ENCODE assay signal across 16 mouse cellular contexts in genomic region chr7:27197136-27197535, GRCm38 (mm10). TPM values are rescaled to one million over a fixed set of nuclear protein-coding genes. Genes with fewer than 3 reads are reported as not detected.
A peak's percentile ranks its signal among the peaks of the same experiment; 100 is the strongest.
DNase-seq lines count a peak whose midpoint lies in the region; ATAC-seq and TF ChIP-seq lines count a peak whose summit lies in the region.
"Had no signal": no experiment of that assay in that cellular context is flagged by ENCODE, and none has a peak within 500 bp of the region (broad histone marks: within the 10 kb centered on the region; RNA-seq: fewer than 3 reads in every experiment).

No protein-coding gene starts in this region.

- H3K27ac ChIP-seq in heart, adult 2 months = peak overlapping the region; percentile 65
- H3K27ac ChIP-seq in heart, embryonic 11.5 days (ENCODE audit: low read depth, low read length) = no peak overlapping the region
- 0 out of 2 replicates have a peak overlapping the region, but pooled peaks have one; percentile 17 for H3K27ac ChIP-seq in midbrain, embryonic 10.5 days (replicated peaks)
- no peak overlapping the region for H3K27ac ChIP-seq in midbrain, embryonic 15.5 days
- no peak overlapping the region for H3K27ac ChIP-seq in embryonic facial prominence, embryonic 12.5 days

- no peak overlapping the region for H3K4me3 ChIP-seq in heart, adult 2 months
- H3K4me3 ChIP-seq in heart, embryonic 11.5 days (ENCODE audit: low read depth, low read length) = no peak overlapping the region
- H3K4me3 ChIP-seq in midbrain, embryonic 10.5 days = peak overlapping the region; percentile 73; the same call in 1 of the 2 replicates
- H3K4me3 ChIP-seq in midbrain, embryonic 15.5 days = no peak overlapping the region
- no peak overlapping the region for H3K4me3 ChIP-seq in embryonic facial prominence, embryonic 12.5 days
- peak overlapping the region; percentile 80 for H3K4me3 ChIP-seq in myocyte

- TF ChIP-seq POLR2A in heart, adult 2 months (IDR thresholded peaks at IDR 0.05; ENCODE audit: insufficient read depth, low read depth, low read length) = no peak
- TF ChIP-seq POLR2A in myocyte (IDR thresholded peaks at IDR 0.05; ENCODE audit: insufficient read length, low read depth) = no peak

- H3K9ac ChIP-seq in heart, adult 2 months (ENCODE audit: low read depth, low read length) = no peak overlapping the region
- no peak overlapping the region for H3K9ac ChIP-seq in heart, embryonic 11.5 days (ENCODE audit: low read depth, low read length)
- no peak overlapping the region for H3K9ac ChIP-seq in midbrain, embryonic 15.5 days
- no peak overlapping the region for H3K9ac ChIP-seq in embryonic facial prominence, embryonic 12.5 days

- TF ChIP-seq CTCF in heart, adult 2 months (IDR thresholded peaks at IDR 0.05) = no peak

- H3K9me3 ChIP-seq in heart, embryonic 11.5 days (replicated peaks; ENCODE audit: control insufficient read depth, low read length) = no peaks in the 10 kb centered on the region
- no peaks in the 10 kb centered on the region for H3K9me3 ChIP-seq in midbrain, embryonic 10.5 days (replicated peaks)
- H3K9me3 ChIP-seq in midbrain, embryonic 15.5 days = no peaks in the 10 kb centered on the region
- no peaks in the 10 kb centered on the region for H3K9me3 ChIP-seq in embryonic facial prominence, embryonic 12.5 days
- H3K9me3 ChIP-seq: hindbrain, embryonic 12.5 days had no signal

- intact Hi-C loops in heart, adult 2 months (cut with DNase I) = no loop called here

- H3K27me3 ChIP-seq in heart, adult 2 months (ENCODE audit: control insufficient read depth, insufficient read depth, low read length) = no peaks in the 10 kb centered on the region
- no peaks in the 10 kb centered on the region for H3K27me3 ChIP-seq in heart, embryonic 11.5 days (ENCODE audit: control insufficient read depth, insufficient read depth, low read length)
- H3K27me3 ChIP-seq in midbrain, embryonic 10.5 days (ENCODE audit: low read depth, poor library complexity, severe bottlenecking) = no peaks in the 10 kb centered on the region
- no peaks in the 10 kb centered on the region for H3K27me3 ChIP-seq in midbrain, embryonic 15.5 days (replicated peaks)
- no peaks in the 10 kb centered on the region for H3K27me3 ChIP-seq in embryonic facial prominence, embryonic 12.5 days
- H3K27me3 ChIP-seq in myocyte (ENCODE audit: control insufficient read depth, insufficient read depth, insufficient read length) = no peaks in the 10 kb centered on the region
- H3K27me3 ChIP-seq: hindbrain, embryonic 12.5 days had no signal

- no peak overlapping the region for H3ac ChIP-seq in myocyte (ENCODE audit: control insufficient read depth, insufficient read length)

- H3K4me2 ChIP-seq in heart, embryonic 11.5 days = no peak overlapping the region
- H3K4me2 ChIP-seq in midbrain, embryonic 15.5 days = no peak overlapping the region
- H3K4me2 ChIP-seq in embryonic facial prominence, embryonic 12.5 days (replicated peaks) = peak overlapping the region; percentile 57; the same call in 1 of the 2 replicates
- no peak overlapping the region for H3K4me2 ChIP-seq in myocyte (ENCODE audit: low read depth)

- no peak for ATAC-seq in heart, embryonic 11.5 days (replicated peaks; ENCODE audit: insufficient number of reproducible peaks, low FRiP score, low TSS enrichment)
- no peak for ATAC-seq in midbrain, embryonic 15.5 days (replicated peaks)
- ATAC-seq in embryonic facial prominence, embryonic 12.5 days (ENCODE audit: insufficient number of reproducible peaks, insufficient read depth, low FRiP score, low TSS enrichment) = no peak

- H3K4me1 ChIP-seq in heart, adult 2 months (ENCODE audit: control insufficient read depth, insufficient read depth, low read length) = peaks cover 7% of the 10 kb centered on the region
- H3K4me1 ChIP-seq in heart, embryonic 11.5 days (ENCODE audit: control insufficient read depth, insufficient read depth, low read length) = peaks cover 8% of the 10 kb centered on the region
- H3K4me1 ChIP-seq in midbrain, embryonic 10.5 days = peaks cover 25% of the 10 kb centered on the region
- H3K4me1 ChIP-seq in midbrain, embryonic 15.5 days = peaks cover 34% of the 10 kb centered on the region
- H3K4me1 ChIP-seq in embryonic facial prominence, embryonic 12.5 days = peaks cover 19% of the 10 kb centered on the region

- WGBS in heart, adult 2 months = 83% methylated on average over 3 of the region's 3 CpGs
- WGBS in heart, embryonic 11.5 days (ENCODE audit: insufficient replicate concordance) = 78% methylated on average over 3 of the region's 3 CpGs
- 92% methylated on average over 3 of the region's 3 CpGs for WGBS in midbrain, embryonic 10.5 days
- WGBS in midbrain, embryonic 15.5 days = 84% methylated on average over 3 of the region's 3 CpGs
- 74% methylated on average over 3 of the region's 3 CpGs for WGBS in embryonic facial prominence, embryonic 12.5 days

- H3K36me3 ChIP-seq in heart, adult 2 months (ENCODE audit: control insufficient read depth, insufficient read depth, low read length) = peaks cover 4% of the 10 kb centered on the region; the same call in 1 of the 2 replicates
- H3K36me3 ChIP-seq in heart, embryonic 11.5 days (ENCODE audit: control insufficient read depth, insufficient read depth, low read length) = peaks cover 12% of the 10 kb centered on the region
- peaks cover 53% of the 10 kb centered on the region for H3K36me3 ChIP-seq in midbrain, embryonic 10.5 days
- H3K36me3 ChIP-seq in midbrain, embryonic 15.5 days (replicated peaks) = peaks cover 9% of the 10 kb centered on the region
- H3K36me3 ChIP-seq in embryonic facial prominence, embryonic 12.5 days = peaks cover 27% of the 10 kb centered on the region
- peaks cover 9% of the 10 kb centered on the region for H3K36me3 ChIP-seq in myocyte (ENCODE audit: control insufficient read depth, insufficient read depth)

- no peak for DNase-seq in heart, adult 2 months
- DNase-seq in midbrain, embryonic 10.5 days (ENCODE audit: low spot score) = no peak
- no peak for DNase-seq in urinary bladder, adult 18-20 months (ENCODE audit: low spot score in 2 of 2)
- no peak for DNase-seq in adrenal gland, adult (ENCODE audit: inconsistent age in 2 of 2, low spot score in 1 of 2)
- DNase-seq: gastrocnemius, postnatal 36 days; spleen, adult 18-20 months had no signal

- H3K79me2 ChIP-seq in heart, adult 2 months (replicated peaks; ENCODE audit: control insufficient read depth, insufficient read depth, low read length) = peaks cover 2% of the 10 kb centered on the region; the same call in 1 of the 2 replicates
- peaks cover 32% of the 10 kb centered on the region for H3K79me2 ChIP-seq in myocyte (ENCODE audit: control insufficient read depth, insufficient read depth)

- no peak for TF ChIP-seq EP300 in heart, adult 2 months (IDR thresholded peaks at IDR 0.05; ENCODE audit: insufficient read depth, low read depth, low read length)

TF ChIP-seq in myocyte, 11 proteins besides CTCF, POLR2A, EP300 and RAD21 (continues in another document):
- no peak for TF ChIP-seq MYOG (IDR thresholded peaks at IDR 0.05; ENCODE audit: control insufficient read depth in 1 of 3, insufficient read depth in 1 of 3, insufficient read length in 2 of 3, low read depth in 2 of 3)

RNA-seq across cellular contexts. Expression of gene Snrpa, which starts 1.1 kb away (rescaled TPM):
- 10 to 100 TPM; 40.6 to 41.3 TPM for total RNA-seq in heart, adult 2 months (2021)
- polyA plus RNA-seq in heart, adult 2 months (2012; rRNA removed) = 85.0 and 87.1 TPM in 2 replicates
- polyA plus RNA-seq in heart, embryonic 11.5 days (2014; fragmentation: Nextera tagmentation; extraction: Ambion mirVana) = 191 and 210 TPM in 2 replicates
- 399 and 409 TPM in 2 replicates for polyA plus RNA-seq in midbrain, embryonic 10.5 days (2016; fragmentation: Nextera tagmentation; extraction: Ambion mirVana)
- polyA plus RNA-seq in midbrain, embryonic 15.5 days (2015; fragmentation: Nextera tagmentation; extraction: Ambion mirVana) = 204 and 215 TPM in 2 replicates
- 293 and 312 TPM in 2 replicates for polyA plus RNA-seq in embryonic facial prominence, embryonic 12.5 days (2016; fragmentation: Nextera tagmentation; extraction: Ambion mirVana)
- 166 TPM for polyA plus RNA-seq in myocyte (2012; fragmentation: generic; extraction: Trizol)

RNA-seq across cellular contexts. Expression of gene BC024978, which starts 1.6 kb away (rescaled TPM):
- total RNA-seq in heart, adult 2 months (2021) = 10 to 100 TPM; 14.2 TPM
- polyA plus RNA-seq in heart, adult 2 months (2012; rRNA removed) = 11.3 and 13.9 TPM in 2 replicates
- 2.3 and 3.5 TPM in 2 replicates for polyA plus RNA-seq in heart, embryonic 11.5 days (2014; fragmentation: Nextera tagmentation; extraction: Ambion mirVana)
- 3.5 and 4.2 TPM in 2 replicates for polyA plus RNA-seq in midbrain, embryonic 10.5 days (2016; fragmentation: Nextera tagmentation; extraction: Ambion mirVana)
- 3.7 and 3.9 TPM in 2 replicates for polyA plus RNA-seq in midbrain, embryonic 15.5 days (2015; fragmentation: Nextera tagmentation; extraction: Ambion mirVana)
- polyA plus RNA-seq in embryonic facial prominence, embryonic 12.5 days (2016; fragmentation: Nextera tagmentation; extraction: Ambion mirVana) = 3.7 and 4.7 TPM in 2 replicates
- polyA plus RNA-seq in myocyte (2012; fragmentation: generic; extraction: Trizol) = 5.2 TPM

RNA-seq across cellular contexts. Expression of gene Mia, which starts 16.2 kb away (rescaled TPM):
- total RNA-seq in heart, adult 2 months (2021) = under 1 TPM in 1 of 2 experiments, not detected in 1; 0.39 TPM
- polyA plus RNA-seq in heart, adult 2 months (2012; rRNA removed) = 0.50 and 0.78 TPM in 2 replicates
- polyA plus RNA-seq in heart, embryonic 11.5 days (2014; fragmentation: Nextera tagmentation; extraction: Ambion mirVana) = 0.34 and 0.44 TPM in 2 replicates
- polyA plus RNA-seq in midbrain, embryonic 10.5 days (2016; fragmentation: Nextera tagmentation; extraction: Ambion mirVana) = 2.1 and 2.2 TPM in 2 replicates
- 14.0 and 16.2 TPM in 2 replicates for polyA plus RNA-seq in midbrain, embryonic 15.5 days (2015; fragmentation: Nextera tagmentation; extraction: Ambion mirVana)
- 38.8 and 50.4 TPM in 2 replicates for polyA plus RNA-seq in embryonic facial prominence, embryonic 12.5 days (2016; fragmentation: Nextera tagmentation; extraction: Ambion mirVana)
- 0.13 TPM for polyA plus RNA-seq in myocyte (2012; fragmentation: generic; extraction: Trizol)

RNA-seq across cellular contexts. Expression of gene Gm21983, which starts 16.2 kb away (rescaled TPM):
- total RNA-seq in heart, adult 2 months (2021) = under 1 TPM in 1 of 2 experiments, not detected in 1; 0.16 TPM
- not detected in 2 replicates for polyA plus RNA-seq in heart, adult 2 months (2012; rRNA removed)
- polyA plus RNA-seq in heart, embryonic 11.5 days (2014; fragmentation: Nextera tagmentation; extraction: Ambion mirVana) = 0.67 TPM in 1 of 2 replicates, not detected in the other
- not detected in 2 replicates for polyA plus RNA-seq in midbrain, embryonic 10.5 days (2016; fragmentation: Nextera tagmentation; extraction: Ambion mirVana)
- polyA plus RNA-seq in midbrain, embryonic 15.5 days (2015; fragmentation: Nextera tagmentation; extraction: Ambion mirVana) = 0.40 and 0.62 TPM in 2 replicates
- 0.49 and 0.67 TPM in 2 replicates for polyA plus RNA-seq in embryonic facial prominence, embryonic 12.5 days (2016; fragmentation: Nextera tagmentation; extraction: Ambion mirVana)
- polyA plus RNA-seq in myocyte (2012; fragmentation: generic; extraction: Trizol) = not detected
- total RNA-seq: gastrocnemius, postnatal 36 days; left cerebral cortex, postnatal 36 days; monocyte, adult 5-6 weeks had no signal
- polyA plus RNA-seq: forebrain, embryonic 16.5 days; large intestine, adult 2 months; thymus, postnatal 0 days had no signal

RNA-seq across cellular contexts. Expression of gene Rab4b, which starts 18.4 kb away (rescaled TPM):
- 10 to 100 TPM; 11.0 TPM for total RNA-seq in heart, adult 2 months (2021)
- 22.4 and 23.1 TPM in 2 replicates for polyA plus RNA-seq in heart, adult 2 months (2012; rRNA removed)
- 44.3 and 49.7 TPM in 2 replicates for polyA plus RNA-seq in heart, embryonic 11.5 days (2014; fragmentation: Nextera tagmentation; extraction: Ambion mirVana)
- polyA plus RNA-seq in midbrain, embryonic 10.5 days (2016; fragmentation: Nextera tagmentation; extraction: Ambion mirVana) = 69.0 and 71.0 TPM in 2 replicates
- polyA plus RNA-seq in midbrain, embryonic 15.5 days (2015; fragmentation: Nextera tagmentation; extraction: Ambion mirVana) = 101 and 107 TPM in 2 replicates
- polyA plus RNA-seq in embryonic facial prominence, embryonic 12.5 days (2016; fragmentation: Nextera tagmentation; extraction: Ambion mirVana) = 63.9 and 71.4 TPM in 2 replicates
- 56.3 TPM for polyA plus RNA-seq in myocyte (2012; fragmentation: generic; extraction: Trizol)

Comparison
In these comparisons a context has a peak if more than half of its experiments do, and no peak if none do; other contexts are left out.
1. H3K27ac ChIP-seq: peak in heart, adult 2 months (single experiment) and midbrain, embryonic 10.5 days (single experiment); none in heart, embryonic 11.5 days (single experiment), midbrain, embryonic 15.5 days (single experiment) and embryonic facial prominence, embryonic 12.5 days (single experiment).
2. H3K4me3 ChIP-seq: peak in midbrain, embryonic 10.5 days (single experiment) and myocyte (single experiment); none in heart, adult 2 months (single experiment), heart, embryonic 11.5 days (single experiment), midbrain, embryonic 15.5 days (single experiment) and embryonic facial prominence, embryonic 12.5 days (single experiment).